Mouse (Mus musculus) kidney, postnatal 14 days (tissue): ENCODE data around the gene Pcif1.
"Not testable (repeated sequence)": the region's sequence is repeated elsewhere in the genome, so short reads cannot be mapped to it uniquely, and the experiment has no call there.

Experiments
- DNase-seq: peaks from one replicate; pipeline ENCODE4 v3.0.0; 2022; ENCODE audit warnings: mixed read lengths

Gene Pcif1

GRCm38 (mm10) chr2:164879228-164879567, at the start of gene Pcif1:
Gene Pcif1, plus strand, starts transcription at chr2:164879304.
- peak; percentile 95 for DNase-seq

GRCm38 (mm10) chr2:164831029-164831428, 48.1 kb upstream of the Pcif1 start:
- peak; percentile 65 for DNase-seq

- DNase-seq: no peak
These were observed 46.9 kb upstream of the Pcif1 start for GRCm38 (mm10) chr2:164832032-164832747.

GRCm38 (mm10) chr2:164832748-164833301, 46.3 kb upstream of the Pcif1 start, which contains the start of gene Ctsa:
Gene Ctsa, plus strand, starts transcription at chr2:164832873.
- DNase-seq: peak; percentile 82

GRCm38 (mm10) chr2:164833314-164833959, 45.7 kb upstream of the Pcif1 start, which contains the start of gene Neurl2:
Gene Neurl2, minus strand, starts transcription at chr2:164833456.
- DNase-seq: peak; percentile 96

GRCm38 (mm10) chr2:164834531-164834930, 44.6 kb upstream of the Pcif1 start:
- DNase-seq: peak; percentile 26

- no peak for DNase-seq
These were observed 43.9 kb upstream of the Pcif1 start for GRCm38 (mm10) chr2:164835164-164835563.

GRCm38 (mm10) chr2:164845782-164846181, 33.3 kb upstream of the Pcif1 start:
- no peak for DNase-seq

- DNase-seq: no peak
These were observed 29.0 kb upstream of the Pcif1 start for GRCm38 (mm10) chr2:164850061-164850460.

- not testable (repeated sequence) for DNase-seq
These were observed 23.5 kb upstream of the Pcif1 start for GRCm38 (mm10) chr2:164855572-164855971.

- DNase-seq: no peak
These were observed 22.6 kb upstream of the Pcif1 start for GRCm38 (mm10) chr2:164856309-164857100.

- peak; percentile 69 for DNase-seq
These were observed 21.8 kb upstream of the Pcif1 start, which contains the start of gene Pltp for GRCm38 (mm10) chr2:164857101-164857821. Gene Pltp, minus strand, starts transcription at chr2:164857711.

- DNase-seq: no peak
These were observed 21.1 kb upstream of the Pcif1 start for GRCm38 (mm10) chr2:164857842-164858553.

- DNase-seq: no peak
These were observed 19.9 kb upstream of the Pcif1 start for GRCm38 (mm10) chr2:164859155-164859554.

GRCm38 (mm10) chr2:164859640-164860432, 19.3 kb upstream of the Pcif1 start:
- DNase-seq: peak; percentile 56

GRCm38 (mm10) chr2:164861094-164861493, 18.0 kb upstream of the Pcif1 start:
- DNase-seq: no peak

GRCm38 (mm10) chr2:164862179-164862861, 16.8 kb upstream of the Pcif1 start:
- peak; percentile 87 for DNase-seq

- not testable (repeated sequence) for DNase-seq
These were observed 15.7 kb upstream of the Pcif1 start for GRCm38 (mm10) chr2:164863411-164863810.

GRCm38 (mm10) chr2:164864593-164864992, 14.5 kb upstream of the Pcif1 start:
- DNase-seq: no peak
